Mouse (Mus musculus): ENCODE measurements around the gene Wfdc1. TPM values are rescaled to one million over a fixed set of nuclear protein-coding genes. Genes with fewer than 3 reads are reported as not detected.

Gene Wfdc1
- total and polyA plus RNA-seq, 3 experiments = not detected

- Histone ChIP-seq H3K9me3 (replicated peaks; ENCODE audit: insufficient read depth, low read length) (no peaks in the 10 kb centered on the region), H3K4me1 (ENCODE audit: control insufficient read depth in 1 of 2, insufficient read depth in 2 of 2, low read length in 2 of 2) (no peaks in the 10 kb centered on the region), H3K79me2 (ENCODE audit: control insufficient read depth, insufficient read depth, low read length, poor library complexity) (no peaks in the 10 kb centered on the region), H3K27me3 (ENCODE audit: control insufficient read depth in 1 of 2, insufficient read depth in 2 of 2, low read length in 2 of 2) (peaks cover 0 to 2% of the 10 kb centered on the region in 2 experiments; a peak in 2 of 4 replicates), H3K36me3 (ENCODE audit: control insufficient read depth in 1 of 2, insufficient read depth in 2 of 2, low read length in 2 of 2) (no peaks in the 10 kb centered on the region), H3K4me3 (ENCODE audit: control insufficient read depth in 1 of 2, insufficient read depth in 1 of 2, low read depth in 2 of 2, low read length in 2 of 2) (no peak overlapping the region), H3K27ac (ENCODE audit: control insufficient read depth, low read depth, low read length) (no peak overlapping the region), H3K9ac (ENCODE audit: control insufficient read depth, low read depth, low read length, poor library complexity, severe bottlenecking) (no peak overlapping the region)
- no peak for DNase-seq (ENCODE audit: low read depth, low spot score)
- no peak for TF ChIP-seq SIN3A (IDR thresholded peaks at IDR 0.05; ENCODE audit: low read length)
- TF ChIP-seq ELF1 (IDR thresholded peaks at IDR 0.05; ENCODE audit: low read depth, low read length) = no peak
- TF ChIP-seq ZC3H11A (IDR thresholded peaks at IDR 0.05; ENCODE audit: low read depth, low read length) = no peak
- no peak for TF ChIP-seq POLR2AphosphoS5 (IDR thresholded peaks at IDR 0.05; ENCODE audit: borderline replicate concordance, low read depth, low read length)
- no peak for TF ChIP-seq MYB (IDR thresholded peaks at IDR 0.05; ENCODE audit: low read depth, low read length)
- no peak for TF ChIP-seq ETS1 (IDR thresholded peaks at IDR 0.05; ENCODE audit: low read depth, low read length)
- no peak for TF ChIP-seq UBTF (IDR thresholded peaks at IDR 0.05; ENCODE audit: borderline replicate concordance, insufficient read depth, low read depth, low read length)
Measured at GRCm38 (mm10) chr8:119618887-119619286, 47.3 kb upstream of the Wfdc1 start.

DNA sequence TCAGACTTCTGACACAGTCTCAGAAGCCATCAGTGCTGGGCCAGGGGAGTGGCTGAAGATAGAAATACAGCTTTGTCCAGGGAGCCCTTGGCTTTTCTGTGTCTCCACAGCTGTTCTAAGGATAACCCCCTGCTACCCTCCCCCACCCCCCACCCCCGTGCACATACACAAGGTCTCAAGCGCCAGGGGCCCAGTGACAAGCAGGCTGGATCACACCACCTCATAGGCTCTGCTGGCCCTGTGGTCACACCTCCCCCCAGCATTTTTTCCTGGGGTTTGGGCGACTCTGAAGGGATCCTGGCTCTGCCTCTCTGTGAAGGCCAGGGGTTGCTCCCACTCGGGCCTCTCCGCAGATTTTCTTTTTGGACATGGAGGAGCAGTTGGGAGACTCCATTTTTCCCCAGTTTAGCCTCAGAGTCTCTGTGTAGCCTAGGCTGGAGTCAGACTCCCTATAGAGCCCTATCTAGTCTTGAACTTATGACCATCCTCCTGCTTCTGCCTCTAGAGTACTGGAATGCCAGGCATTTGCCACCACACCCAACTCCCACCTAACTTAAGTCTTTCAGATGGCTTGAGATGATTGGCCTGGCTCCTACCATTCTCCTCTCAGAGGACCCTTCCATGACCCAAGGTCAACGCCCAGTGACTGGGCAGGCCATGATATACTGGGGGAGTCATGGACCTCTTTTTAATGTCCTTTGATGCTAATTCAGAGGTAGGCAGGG is 45.9 kb upstream of the Wfdc1 start:
- no peaks in the 10 kb centered on the region for H3K4me1 ChIP-seq (ENCODE audit: control insufficient read depth in 1 of 2, insufficient read depth in 2 of 2, low read length in 2 of 2)
- H3K9ac ChIP-seq (ENCODE audit: control insufficient read depth, low read depth, low read length, poor library complexity, severe bottlenecking) = no peak overlapping the region
- no peak overlapping the region for H3K4me3 ChIP-seq (ENCODE audit: control insufficient read depth in 1 of 2, insufficient read depth in 1 of 2, low read depth in 2 of 2, low read length in 2 of 2)
- H3K36me3 ChIP-seq (ENCODE audit: control insufficient read depth in 1 of 2, insufficient read depth in 2 of 2, low read length in 2 of 2) = no peaks in the 10 kb centered on the region
- H3K27ac ChIP-seq (ENCODE audit: control insufficient read depth, low read depth, low read length) = no peak overlapping the region
- TF ChIP-seq JUND (IDR thresholded peaks at IDR 0.05; ENCODE audit: low read depth, low read length) (no peak), BHLHE40 (IDR thresholded peaks at IDR 0.05; ENCODE audit: borderline replicate concordance, low read depth, low read length) (no peak), ETS1 (IDR thresholded peaks at IDR 0.05; ENCODE audit: low read depth, low read length) (no peak), SMC3 (IDR thresholded peaks at IDR 0.05; ENCODE audit: low read depth, low read length) (no peak), MYB (IDR thresholded peaks at IDR 0.05; ENCODE audit: low read depth, low read length) (no peak), RCOR1 (IDR thresholded peaks at IDR 0.05; ENCODE audit: low read depth, low read length) (no peak), CHD1 (IDR thresholded peaks at IDR 0.05; ENCODE audit: low read depth, low read length) (no peak), GABPA (IDR thresholded peaks at IDR 0.05; ENCODE audit: low read depth, low read length) (no peak), EP300 (IDR thresholded peaks at IDR 0.05; ENCODE audit: low read depth in 1 of 2, low read length in 2 of 2) (no peak), MEF2A (IDR thresholded peaks at IDR 0.05; ENCODE audit: extremely low read depth, insufficient replicate concordance, low read depth, low read length, poor library complexity, severe bottlenecking) (no peak)
- H3K79me2 ChIP-seq (ENCODE audit: control insufficient read depth, insufficient read depth, low read length, poor library complexity) = no peaks in the 10 kb centered on the region
- peaks cover 0 to 2% of the 10 kb centered on the region in 2 experiments; a peak in 2 of 4 replicates for H3K27me3 ChIP-seq (ENCODE audit: control insufficient read depth in 1 of 2, insufficient read depth in 2 of 2, low read length in 2 of 2)
- DNase-seq (ENCODE audit: low read depth, low spot score) = no peak
- no peaks in the 10 kb centered on the region for H3K9me3 ChIP-seq (replicated peaks; ENCODE audit: insufficient read depth, low read length)

Data from MEL (cell line).